Mouse (Mus musculus) C2C12 (cell line): ENCODE results near the gene Mef2a. TPM values are rescaled to one million over a fixed set of nuclear protein-coding genes. Genes with fewer than 3 reads are reported as not detected.

ENCODE experiments used
- H3K27me3 ChIP-seq: one replicate; pipeline ENCODE4 v1.6.1; 2011; ENCODE audit not compliant: control insufficient read depth, insufficient read depth, insufficient read length
- H3K36me3 ChIP-seq: one replicate; pipeline ENCODE4 v1.6.1; 2011; ENCODE audit not compliant: control insufficient read depth, insufficient read depth
- H3K4me3 ChIP-seq: one replicate; pipeline ENCODE4 v1.5.1; 2011; ENCODE audit warnings: mild to moderate bottlenecking, control low read depth; ENCODE audit not compliant: poor library complexity, insufficient read depth, severe bottlenecking
- H3K79me2 ChIP-seq: one replicate; pipeline ENCODE4 v1.6.1; 2011; ENCODE audit not compliant: control insufficient read depth, insufficient read depth
- H3K79me3 ChIP-seq: one replicate; pipeline ENCODE4 v1.6.1; 2011; ENCODE audit warnings: low read depth, control low read depth
- H3ac ChIP-seq: one replicate; pipeline ENCODE3; 2011; ENCODE audit warnings: low read depth; ENCODE audit not compliant: control insufficient read depth, insufficient read length
- CEBPB ChIP-seq: IDR thresholded peaks from one replicate; pipeline ENCODE4 v1.6.1; 2011; ENCODE audit warnings: low read depth, mild to moderate bottlenecking, control low read depth, moderate library complexity
- CTCF ChIP-seq: IDR thresholded peaks from one replicate; pipeline ENCODE4 v1.5.1; 2011; ENCODE audit not compliant: control insufficient read depth, insufficient read depth, insufficient read length
- FOSL1 ChIP-seq: IDR thresholded peaks from one replicate; pipeline ENCODE4 v1.8.0; 2011; ENCODE audit warnings: mild to moderate bottlenecking, low read length; ENCODE audit not compliant: poor library complexity, insufficient read depth, severe bottlenecking
- MAX ChIP-seq: IDR thresholded peaks from one replicate; pipeline ENCODE4 v1.6.1; 2011; ENCODE audit warnings: mild to moderate bottlenecking, control low read depth
- MYOD1 ChIP-seq: IDR thresholded peaks from one replicate; pipeline ENCODE4 v1.6.1; 2011; ENCODE audit warnings: low read depth; ENCODE audit not compliant: control insufficient read depth, insufficient read length
- MYOG ChIP-seq: IDR thresholded peaks from one replicate; pipeline ENCODE4 v1.6.1; 2011; ENCODE audit not compliant: control insufficient read depth, insufficient read length; ENCODE audit errors: extremely low read depth
- USF1 ChIP-seq: IDR thresholded peaks from one replicate; pipeline ENCODE4 v1.6.1; 2011; ENCODE audit warnings: low read depth, mild to moderate bottlenecking, control low read depth, moderate library complexity
- polyA plus RNA-seq: library from polyadenylated mRNA; unstranded; fragments of >200 nt; fragmentation: generic; extraction: Trizol; gene quantifications from one replicate; pipeline ENCODE4 v1.2.1, GENCODE M21; 2012; ENCODE audit warnings: missing spikeins

Mef2a gene
- polyA plus RNA-seq, 1 experiment, result 14.8 TPM

DNA sequence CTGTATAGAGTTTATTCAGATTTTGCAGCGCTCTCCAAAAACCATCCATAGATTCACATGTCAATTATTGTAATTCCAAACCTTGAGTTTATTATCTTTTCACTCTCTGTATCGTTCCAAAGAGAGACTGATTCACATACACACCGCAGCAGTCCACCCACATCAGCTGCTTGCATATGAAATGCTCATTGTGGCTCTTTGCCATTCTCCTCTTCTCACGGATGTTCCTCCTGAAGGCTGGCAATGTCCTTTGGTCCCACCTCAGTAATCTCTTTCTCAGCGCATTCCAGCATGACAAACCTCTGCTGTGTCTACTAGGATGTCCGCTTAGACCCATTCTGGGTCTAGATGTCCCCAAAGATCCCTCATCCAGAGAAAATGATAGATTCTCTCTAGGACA lies 4.1 kb upstream of the Mef2a start:
- peaks cover 5% of the 10 kb centered on the region for H3K79me3 ChIP-seq
- peaks cover 5% of the 10 kb centered on the region for H3K79me2 ChIP-seq
- no peak overlapping the region for H3K4me3 ChIP-seq
- H3K27me3 ChIP-seq, result no peaks in the 10 kb centered on the region
- TF ChIP-seq MAX, result no peak
- no peak for TF ChIP-seq USF1
- no peak for TF ChIP-seq CTCF
- H3K36me3 ChIP-seq, result no peaks in the 10 kb centered on the region
- no peak overlapping the region for H3ac ChIP-seq

DNA sequence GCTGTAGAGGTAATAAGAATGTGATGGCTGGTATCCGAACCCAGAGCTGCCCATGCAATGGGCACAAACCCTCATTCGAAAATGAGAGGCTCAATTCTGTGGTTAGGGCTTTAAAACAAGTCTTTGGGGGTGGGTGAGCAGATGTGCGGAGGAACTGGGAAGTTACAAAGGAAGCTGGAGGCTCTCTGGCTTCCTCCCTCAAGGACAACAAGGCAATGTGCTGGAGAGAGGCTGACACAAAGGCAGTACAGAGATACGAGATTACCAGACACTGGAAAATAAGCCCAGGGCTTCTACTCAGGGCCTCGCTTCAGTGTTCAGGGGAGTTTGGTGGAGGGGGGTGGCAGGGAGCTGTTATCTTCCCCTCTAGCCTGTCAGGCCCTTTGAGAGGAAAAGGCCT lies 1.3 kb upstream of the Mef2a start:
- H3K4me3 ChIP-seq, result no peak overlapping the region
- H3K79me3 ChIP-seq, result peaks cover 30% of the 10 kb centered on the region
- no peak overlapping the region for H3ac ChIP-seq
- TF ChIP-seq CEBPB, result no peak
- no peak for TF ChIP-seq FOSL1
- no peak for TF ChIP-seq MYOG
- no peak for TF ChIP-seq MYOD1
- no peak for TF ChIP-seq MAX
- TF ChIP-seq USF1, result no peak
- no peak for TF ChIP-seq CTCF
- peaks cover 33% of the 10 kb centered on the region for H3K79me2 ChIP-seq
- H3K27me3 ChIP-seq, result no peaks in the 10 kb centered on the region
- H3K36me3 ChIP-seq, result no peaks in the 10 kb centered on the region

GRCm38 (mm10) chr7:67373584-67373960 lies 914 bp upstream of the Mef2a start:
- Histone ChIP-seq H3K79me3 (peaks cover 33% of the 10 kb centered on the region), H3K79me2 (peaks cover 37% of the 10 kb centered on the region), H3K27me3 (no peaks in the 10 kb centered on the region), H3K36me3 (no peaks in the 10 kb centered on the region), H3ac (peak overlapping the region; percentile 57), H3K4me3 (peak overlapping the region; percentile 75)
- no peak for TF ChIP-seq CTCF
- no peak for TF ChIP-seq FOSL1
- TF ChIP-seq MAX, result no peak
- no peak for TF ChIP-seq CEBPB
- no peak for TF ChIP-seq USF1
- no peak for TF ChIP-seq MYOD1
- TF ChIP-seq MYOG, result no peak

DNA sequence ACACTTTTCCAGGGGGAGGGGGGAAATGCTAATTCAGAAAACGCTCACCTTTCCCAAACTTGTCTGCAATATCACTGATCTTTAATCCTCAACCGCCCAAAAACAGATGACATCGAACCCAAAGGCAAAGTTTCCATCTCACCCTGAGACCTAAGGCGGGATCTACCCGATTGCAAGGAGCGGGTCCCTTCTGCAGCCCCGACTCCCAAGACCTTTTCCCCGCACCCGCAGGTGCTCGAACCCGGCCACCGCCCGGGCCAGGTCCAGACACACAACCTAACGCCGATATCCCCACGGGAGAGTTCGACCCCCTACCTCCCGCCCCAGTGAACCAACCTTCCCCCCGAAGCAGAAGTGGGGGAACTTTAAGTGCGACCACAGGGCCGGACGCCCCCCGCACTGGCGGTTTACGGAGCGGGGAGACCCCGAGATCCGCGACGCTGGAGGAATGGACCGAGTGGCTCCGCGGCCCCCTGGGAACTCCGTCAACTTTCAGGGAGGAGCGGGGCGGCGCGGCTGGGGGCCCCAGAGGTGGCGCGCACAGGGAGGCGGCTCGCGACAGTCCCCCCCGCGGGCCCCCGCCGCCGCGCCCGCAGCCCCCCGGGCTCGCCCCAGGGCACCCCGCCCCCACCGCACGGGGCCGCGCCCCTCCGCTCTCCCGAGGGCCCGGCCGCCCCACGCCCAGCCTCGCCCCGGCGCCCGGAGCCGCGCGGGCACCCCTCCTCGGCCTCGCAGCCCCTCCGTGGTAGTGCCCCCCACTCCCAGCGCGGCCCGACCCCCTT lies 576 bp downstream of the Mef2a start:
- Histone ChIP-seq H3K27me3 (no peaks in the 10 kb centered on the region), H3K79me3 (peaks cover 48% of the 10 kb centered on the region), H3K36me3 (no peaks in the 10 kb centered on the region), H3ac (peak overlapping the region; percentile 87), H3K4me3 (peak overlapping the region; percentile 75), H3K79me2 (peaks cover 52% of the 10 kb centered on the region)
- TF ChIP-seq CEBPB, result no peak
- TF ChIP-seq MAX, result no peak

DNA sequence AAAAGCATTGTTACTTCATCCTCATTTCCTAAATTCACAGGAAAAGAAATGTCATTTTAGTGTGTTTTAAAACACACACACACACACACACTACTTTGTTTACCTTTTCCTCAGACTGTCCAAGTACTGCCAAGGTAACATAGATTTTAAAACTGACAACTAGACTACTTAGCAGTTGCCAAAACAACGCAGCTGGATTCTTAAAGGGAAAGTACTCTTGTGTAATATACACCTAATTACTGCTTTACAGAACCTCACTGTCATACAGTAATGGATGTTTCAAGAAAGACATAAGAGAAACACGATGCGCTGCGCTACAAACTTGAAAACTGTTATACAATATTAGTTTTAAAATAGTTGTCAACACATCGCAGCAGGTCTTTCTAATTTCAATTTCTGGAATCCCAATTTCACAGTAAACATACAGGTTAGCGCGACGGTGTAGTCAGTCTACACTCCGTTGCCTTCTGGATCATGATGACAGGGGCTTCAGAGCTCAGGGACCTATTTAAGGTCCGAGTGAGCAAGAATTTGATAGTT lies 1.2 kb downstream of the Mef2a start:
- Histone ChIP-seq H3K4me3 (peak overlapping the region; percentile 75), H3K79me3 (peaks cover 54% of the 10 kb centered on the region), H3K27me3 (no peaks in the 10 kb centered on the region), H3K79me2 (peaks cover 59% of the 10 kb centered on the region), H3ac (peak overlapping the region; percentile 87), H3K36me3 (no peaks in the 10 kb centered on the region)
- TF ChIP-seq MYOG, result no peak
- no peak for TF ChIP-seq CTCF
- no peak for TF ChIP-seq MYOD1
- TF ChIP-seq USF1, result no peak
- no peak for TF ChIP-seq MAX
- no peak for TF ChIP-seq CEBPB
- TF ChIP-seq FOSL1, result no peak

- peaks cover 72% of the 10 kb centered on the region for H3K79me3 ChIP-seq
- H3K4me3 ChIP-seq, result no peak overlapping the region
- no peak overlapping the region for H3ac ChIP-seq
- no peaks in the 10 kb centered on the region for H3K36me3 ChIP-seq
- TF ChIP-seq CTCF (no peak), CEBPB (no peak), MYOD1 (no peak), MAX (no peak), MYOG (no peak), FOSL1 (no peak), USF1 (no peak)
- H3K27me3 ChIP-seq, result no peaks in the 10 kb centered on the region
- peaks cover 77% of the 10 kb centered on the region for H3K79me2 ChIP-seq
These were observed 3.0 kb downstream of the Mef2a start for GRCm38 (mm10) chr7:67369645-67370044.
